Mouse (Mus musculus) kidney, adult 8-10 months (tissue): ENCODE data around the gene H2al1k.
A peak's percentile ranks its signal among the peaks of the same experiment; 100 is the strongest.
"Not testable (repeated sequence)": the region's sequence is repeated elsewhere in the genome, so short reads cannot be mapped to it uniquely, and the experiment has no call there.

Source experiments
- DNase-seq, 2 experiments: peaks; one replicate each; pipeline ENCODE4 v3.0.0; 2022

H2al1k gene

GRCm38 (mm10) chrX:9350327-9350726 lies at the start of gene H2al1k:
Gene H2al1k, plus strand, starts transcription at chrX:9350627.
- DNase-seq = not testable (repeated sequence)

- DNase-seq = no peak
These were observed 47.6 kb upstream of the H2al1k start for GRCm38 (mm10) chrX:9302791-9303190.

GRCm38 (mm10) chrX:9303455-9303854 lies 47.0 kb upstream of the H2al1k start:
- no peak for DNase-seq

GRCm38 (mm10) chrX:9316457-9316856 lies 34.0 kb upstream of the H2al1k start:
- DNase-seq = not testable (repeated sequence)

- not testable (repeated sequence) for DNase-seq
These were observed 22.5 kb upstream of the H2al1k start for GRCm38 (mm10) chrX:9327954-9328353.

GRCm38 (mm10) chrX:9332366-9332962 lies 18.0 kb upstream of the H2al1k start:
- DNase-seq = not testable (repeated sequence)

- DNase-seq = peak; percentile 9 to 37
These were observed 17.4 kb upstream of the H2al1k start for GRCm38 (mm10) chrX:9333035-9333434.

GRCm38 (mm10) chrX:9334996-9335395 lies 15.4 kb upstream of the H2al1k start:
- not testable (repeated sequence) for DNase-seq

- DNase-seq = peak; percentile 1 to 19
These were observed 23.6 kb downstream of the H2al1k start for GRCm38 (mm10) chrX:9374012-9374411.

GRCm38 (mm10) chrX:9375927-9376326 lies 25.5 kb downstream of the H2al1k start:
- DNase-seq = not testable (repeated sequence)
